Mouse (Mus musculus): ENCODE results near the gene Hbq1a.

DNA sequence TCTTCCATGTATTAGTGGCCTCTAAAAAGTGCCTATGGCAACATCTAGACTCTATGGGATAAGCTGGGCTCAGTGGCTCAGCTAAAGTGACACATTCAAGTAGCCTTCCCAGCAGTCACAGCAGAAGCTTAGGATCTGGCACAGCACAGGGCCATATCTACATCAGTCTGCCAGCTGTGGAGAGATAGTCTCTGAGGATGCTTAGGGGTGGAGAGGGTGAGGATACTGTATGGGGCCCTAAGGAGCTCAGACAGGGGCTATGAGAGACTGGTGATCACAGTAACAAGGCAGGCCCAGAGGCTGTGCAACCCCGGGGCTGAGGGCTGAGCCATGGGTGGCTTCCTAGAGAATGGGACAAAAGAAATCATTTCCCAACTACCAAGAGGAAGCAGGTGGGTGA lies 7.1 kb downstream of the Hbq1a start:
- TF ChIP-seq CTCF (IDR thresholded peaks at IDR 0.05; ENCODE audit: low read depth) (no peak), EP300 (IDR thresholded peaks at IDR 0.05; ENCODE audit: low read depth) (no peak)

Measured in heart, postnatal 0 days (tissue).